Mouse (Mus musculus) kidney, adult 2 months (tissue): ENCODE data around the gene Spaca6.
A peak's percentile ranks its signal among the peaks of the same experiment; 100 is the strongest.

Experiments used
- CTCF ChIP-seq: fragments of 200-500 bp; conservative IDR thresholded peaks from 2 replicates; pipeline ENCODE4 v1.5.1; 2011; ENCODE audit warnings: low read depth, mild to moderate bottlenecking, control low read depth, low read length, moderate library complexity, mixed read lengths; ENCODE audit not compliant: insufficient read depth, insufficient read length
- POLR2A ChIP-seq: fragments of 200-500 bp; IDR thresholded peaks from one replicate; pipeline ENCODE4 v1.6.1; 2011; ENCODE audit warnings: low read depth, low read length, control low read depth

DNA sequence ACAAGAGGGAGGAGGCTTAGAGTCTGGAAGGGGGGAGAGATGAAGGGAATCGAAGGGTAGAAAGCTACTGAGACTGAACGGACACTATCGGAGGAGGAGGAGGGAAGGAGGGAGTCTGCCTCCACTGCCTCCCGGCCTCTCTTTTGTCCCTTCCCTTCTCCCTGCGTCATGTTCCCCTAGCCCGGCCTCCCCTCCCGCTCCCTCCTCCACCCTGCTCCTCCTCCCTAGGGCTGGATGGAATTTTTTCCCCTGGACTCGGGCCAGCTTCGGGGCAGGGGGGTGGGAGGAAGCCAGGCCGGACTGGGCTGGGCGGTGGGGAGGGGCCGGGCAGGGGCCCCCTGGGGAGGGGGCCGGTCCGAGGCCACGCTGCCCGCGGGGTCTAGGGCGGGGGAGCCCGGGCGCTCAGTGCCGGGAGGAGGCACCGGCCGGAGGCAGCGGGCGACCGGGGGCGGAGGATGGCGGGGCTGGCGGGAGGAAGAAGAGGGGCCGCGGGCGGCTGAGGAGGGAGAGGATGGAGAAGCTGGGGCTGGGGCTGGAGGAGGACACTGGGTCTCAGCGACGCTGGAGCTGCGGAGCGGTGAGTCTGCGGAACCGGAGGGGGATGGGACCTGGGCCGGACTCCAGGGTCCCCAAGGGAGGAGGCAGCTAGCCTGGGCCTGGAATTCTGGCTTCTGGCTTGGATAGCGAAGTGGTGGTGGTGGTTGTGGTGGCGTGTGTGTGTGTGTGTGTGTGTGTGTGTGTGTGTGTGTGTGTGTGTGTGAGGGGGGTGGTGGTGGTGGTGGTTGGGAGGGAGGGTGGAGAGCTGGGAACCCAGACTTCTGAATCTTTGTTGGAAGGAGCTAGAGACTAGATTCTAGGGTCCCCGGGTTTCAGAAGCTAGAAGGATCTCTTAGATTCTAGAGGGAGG, at the start of gene Spaca6:
- TF ChIP-seq CTCF (no peak), POLR2A (peak; percentile 97)
